Mouse (Mus musculus) megakaryocyte, embryonic 14.5 days (primary cell): ENCODE data around the gene Itgb8.

Experiments
- FLI1 ChIP-seq: IDR thresholded peaks from 2 replicates; pipeline ENCODE4 v1.6.1; 2012; ENCODE audit warnings: low read length, inconsistent platforms, mixed read lengths
- GATA1 ChIP-seq: IDR thresholded peaks from 3 replicates; pipeline ENCODE4 v1.6.1; 2012; ENCODE audit warnings: mixed read lengths, low read length, inconsistent platforms, borderline replicate concordance

- TF ChIP-seq FLI1, result no peak
- no peak for TF ChIP-seq GATA1
Measured at GRCm38 (mm10) chr12:119276282-119276681, 37.7 kb upstream of the Itgb8 start.
